Mouse (Mus musculus) left cerebral cortex, postnatal 14 days (tissue): ENCODE data around the gene Cdc14a. TPM values are rescaled to one million over a fixed set of nuclear protein-coding genes. Genes with fewer than 3 reads are reported as not detected.
A peak's percentile ranks its signal among the peaks of the same experiment; 100 is the strongest.

Experiments used
- DNase-seq, 2 experiments: peaks; one replicate each; pipeline ENCODE4 v3.0.0; 2021 to 2022; ENCODE audit warnings: low spot score in 2 of 2, mixed read lengths in 1 of 2
- intact Hi-C: fragments of 180-260 bp; cut with DNase I; formaldehyde crosslinking; loops from one replicate; pipeline ENCODE4 v1.15.1; 2025
- total RNA-seq, 2 experiments: library from RNA; stranded (reverse); gene quantifications; 2 replicates each; pipeline ENCODE4 v1.2.3; 2021

Cdc14a gene
- total RNA-seq, 2 experiments from 2014 or later: 3.4 to 4.4 TPM

- no peak for DNase-seq
- intact Hi-C loops: loop anchor here (5.0 kb wide), 2 partner anchors 70 to 80 kb away; no protein-coding TSS in a partner anchor
Observed at GRCm38 (mm10) chr3:116422074-116422473, 1.8 kb downstream of the Cdc14a start.

GRCm38 (mm10) chr3:116421121-116421520, 2.7 kb downstream of the Cdc14a start:
- intact Hi-C loops: loop anchor here (5.0 kb wide), 2 partner anchors 71 to 79 kb away; no protein-coding TSS in a partner anchor
- DNase-seq: no peak

GRCm38 (mm10) chr3:116419791-116420190, 4.0 kb downstream of the Cdc14a start:
- DNase-seq: no peak
- intact Hi-C loops: loop anchor here (5.0 kb wide), 2 partner anchors 73 to 77 kb away; no protein-coding TSS in a partner anchor

GRCm38 (mm10) chr3:116414451-116414860, 9.4 kb downstream of the Cdc14a start:
- no peak for DNase-seq
- intact Hi-C loops: no loop called here

- intact Hi-C loops: no loop called here
- no peak for DNase-seq
Observed at GRCm38 (mm10) chr3:116412954-116413724, 10.7 kb downstream of the Cdc14a start.

GRCm38 (mm10) chr3:116410051-116410450, 13.8 kb downstream of the Cdc14a start:
- no peak for DNase-seq
- intact Hi-C loops: no loop called here

GRCm38 (mm10) chr3:116409486-116409885, 14.3 kb downstream of the Cdc14a start:
- intact Hi-C loops: no loop called here
- peak in 1 of 2 experiments; percentile 13 for DNase-seq

- intact Hi-C loops: no loop called here
- DNase-seq: no peak
Observed at GRCm38 (mm10) chr3:116408856-116409255, 15.0 kb downstream of the Cdc14a start.

- intact Hi-C loops: no loop called here
- DNase-seq: no peak
Observed at GRCm38 (mm10) chr3:116405516-116405915, 18.3 kb downstream of the Cdc14a start.

GRCm38 (mm10) chr3:116401436-116401835, 22.4 kb downstream of the Cdc14a start:
- DNase-seq: no peak
- intact Hi-C loops: no loop called here

- intact Hi-C loops: no loop called here
- DNase-seq: peak in 1 of 2 experiments; percentile 5
Observed at GRCm38 (mm10) chr3:116399349-116400090, 24.3 kb downstream of the Cdc14a start.

- intact Hi-C loops: no loop called here
- no peak for DNase-seq
Observed at GRCm38 (mm10) chr3:116398543-116398942, 25.3 kb downstream of the Cdc14a start.

- DNase-seq: no peak
- intact Hi-C loops: no loop called here
Observed at GRCm38 (mm10) chr3:116397976-116398375, 25.9 kb downstream of the Cdc14a start.

- DNase-seq: no peak
- intact Hi-C loops: no loop called here
Observed at GRCm38 (mm10) chr3:116397341-116397740, 26.5 kb downstream of the Cdc14a start.

- DNase-seq: no peak
- intact Hi-C loops: no loop called here
Observed at GRCm38 (mm10) chr3:116396571-116396970, 27.3 kb downstream of the Cdc14a start.

GRCm38 (mm10) chr3:116394885-116395390, 28.9 kb downstream of the Cdc14a start:
- intact Hi-C loops: no loop called here
- DNase-seq: no peak

- intact Hi-C loops: no loop called here
- DNase-seq: no peak
Observed at GRCm38 (mm10) chr3:116391399-116391798, 32.4 kb downstream of the Cdc14a start.

GRCm38 (mm10) chr3:116389500-116390470, 34.0 kb downstream of the Cdc14a start:
- intact Hi-C loops: no loop called here
- no peak for DNase-seq

GRCm38 (mm10) chr3:116388808-116389207, 35.0 kb downstream of the Cdc14a start:
- no peak for DNase-seq
- intact Hi-C loops: no loop called here
